Mouse (Mus musculus) heart, postnatal 0 days (tissue): ENCODE measurements around the gene Sstr4. TPM values are rescaled to one million over a fixed set of nuclear protein-coding genes. Genes with fewer than 3 reads are reported as not detected.

ENCODE experiments used
- ATAC-seq: fragments of 200-750 bp; cut with Nextera tagmentation; 2 replicates; pipeline ENCODE4 v1.8.0; 2017; ENCODE audit warnings: low read depth, moderate number of reproducible peaks, moderate library complexity; ENCODE audit not compliant: insufficient read depth
- DNase-seq: peaks from one replicate; pipeline ENCODE4 v3.0.0-alpha.2; 2016; ENCODE audit warnings: low spot score
- H3K27ac ChIP-seq: fragments of 300-500 bp; sonication (generic); 2 replicates; pipeline ENCODE4 v1.5.1; 2014; ENCODE audit warnings: low read depth, mild to moderate bottlenecking
- H3K27me3 ChIP-seq: fragments of 300-500 bp; sonication (generic); 2 replicates; pipeline ENCODE4 v1.6.1; 2014; ENCODE audit warnings: low read length, mixed read lengths; ENCODE audit not compliant: control insufficient read depth, insufficient read depth
- H3K36me3 ChIP-seq: fragments of 300-500 bp; sonication (generic); replicated peaks from 2 replicates; pipeline ENCODE4 v1.6.1; 2014; ENCODE audit warnings: low read length, mixed read lengths; ENCODE audit not compliant: control insufficient read depth, insufficient read depth
- H3K4me1 ChIP-seq: fragments of 300-500 bp; sonication (generic); 2 replicates; pipeline ENCODE4 v1.6.1; 2014; ENCODE audit warnings: antibody characterized with exemption; ENCODE audit not compliant: control insufficient read depth, insufficient read depth
- H3K4me2 ChIP-seq: fragments of 300-500 bp; sonication (generic); 2 replicates; pipeline ENCODE4 v1.6.1; 2014; ENCODE audit warnings: low read depth, mild to moderate bottlenecking, low read length, moderate library complexity
- H3K4me3 ChIP-seq: fragments of 300-500 bp; sonication (generic); 2 replicates; pipeline ENCODE4 v1.5.1; 2014; ENCODE audit warnings: low read depth, low read length
- H3K9ac ChIP-seq: fragments of 300-500 bp; sonication (generic); replicated peaks from 2 replicates; pipeline ENCODE4 v1.6.1; 2014; ENCODE audit warnings: low read depth, low read length, mixed read lengths
- H3K9me3 ChIP-seq: fragments of 300-500 bp; sonication (generic); replicated peaks from 2 replicates; pipeline ENCODE4 v1.6.1; 2016; ENCODE audit warnings: low read length; ENCODE audit not compliant: control insufficient read depth
- CTCF ChIP-seq: IDR thresholded peaks from 2 replicates; pipeline ENCODE4 v1.5.1; 2016; ENCODE audit warnings: antibody characterized with exemption, control low read depth, low read depth
- EP300 ChIP-seq: IDR thresholded peaks from 2 replicates; pipeline ENCODE4 v1.6.1; 2016; ENCODE audit warnings: antibody characterized with exemption, low read depth
- WGBS: fragments of 180-500 bp; shearing (Covaris S2); extraction: QIAGEN DNeasy Blood & Tissue Kit; methylation state at CpG from one replicate; pipeline ENCODE4 v1.1.7; 2014; 5-methylcytosine and 5-hydroxymethylcytosine counted together
- polyA plus RNA-seq: library from polyadenylated mRNA; unstranded; fragments of >200 nt; fragmentation: Nextera tagmentation; extraction: Ambion mirVana; gene quantifications from 2 replicates; pipeline ENCODE4 v1.2.1, GENCODE M21; 2015
- total RNA-seq: library from RNA; depleted of rRNA; stranded (reverse); fragments of >200 nt; gene quantifications from 2 replicates; pipeline ENCODE4 v1.2.3, GENCODE M21; 2014; ENCODE audit warnings: low replicate concordance

Sstr4 gene
- total and polyA plus RNA-seq, 2 experiments from 2014 or later: 0.14 to 0.31 TPM

DNA sequence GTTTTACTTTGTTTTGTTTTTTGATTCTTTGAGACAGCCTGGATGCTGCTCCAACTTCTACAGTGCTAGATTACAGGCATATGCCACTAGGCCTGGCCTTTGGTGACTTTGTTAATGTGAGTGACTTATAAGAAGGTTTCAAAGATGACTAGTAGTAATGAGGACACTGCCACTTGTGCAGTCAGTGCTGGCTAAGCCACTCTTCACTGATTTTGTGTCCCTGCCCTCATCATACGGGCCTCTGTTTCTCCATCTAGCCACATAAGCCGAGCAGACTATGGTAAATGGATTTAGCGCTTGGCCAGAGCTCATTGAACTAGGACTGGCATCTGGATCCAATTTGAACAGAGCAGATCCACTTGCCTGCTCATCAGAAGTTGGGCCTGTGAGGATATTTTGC lies 8.7 kb upstream of the Sstr4 start:
- Histone ChIP-seq H3K27me3 (no peaks in the 10 kb centered on the region), H3K9ac (no peak overlapping the region), H3K27ac (no peak overlapping the region), H3K36me3 (no peaks in the 10 kb centered on the region), H3K9me3 (no peaks in the 10 kb centered on the region), H3K4me2 (no peak overlapping the region), H3K4me1 (no peaks in the 10 kb centered on the region), H3K4me3 (no peak overlapping the region)
- DNase-seq (no peak), ATAC-seq (no peak)
- no peak for TF ChIP-seq EP300
- TF ChIP-seq CTCF: no peak
- WGBS: 85% methylated on average over 3 of the region's 3 CpGs

DNA sequence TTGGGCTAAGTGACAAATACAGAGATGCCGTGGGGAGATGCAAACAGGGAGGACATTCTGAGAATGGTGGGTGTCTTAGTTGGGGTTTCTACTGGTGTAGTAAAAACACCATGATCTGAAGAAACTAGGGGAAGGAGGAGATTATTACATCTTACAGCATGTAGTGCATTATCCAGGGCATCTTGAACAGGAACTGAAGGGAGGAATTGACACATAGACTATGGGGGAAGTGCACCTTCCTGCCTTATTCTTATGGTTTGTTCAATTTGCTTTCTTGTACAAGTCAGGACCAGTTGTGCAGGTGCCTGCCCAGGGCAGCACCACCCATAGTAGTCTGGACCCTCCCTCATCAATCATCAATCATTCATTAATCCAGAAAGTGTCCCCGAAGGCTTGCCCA lies 8.2 kb upstream of the Sstr4 start:
- 78% methylated on average over 2 of the region's 2 CpGs for WGBS
- H3K9ac ChIP-seq: no peak overlapping the region
- no peak overlapping the region for H3K27ac ChIP-seq
- no peak overlapping the region for H3K4me3 ChIP-seq
- DNase-seq (no peak), ATAC-seq (no peak)
- no peaks in the 10 kb centered on the region for H3K36me3 ChIP-seq
- no peak overlapping the region for H3K4me2 ChIP-seq
- no peaks in the 10 kb centered on the region for H3K4me1 ChIP-seq
- H3K27me3 ChIP-seq: no peaks in the 10 kb centered on the region
- TF ChIP-seq EP300 (no peak), CTCF (no peak)
- no peaks in the 10 kb centered on the region for H3K9me3 ChIP-seq

DNA sequence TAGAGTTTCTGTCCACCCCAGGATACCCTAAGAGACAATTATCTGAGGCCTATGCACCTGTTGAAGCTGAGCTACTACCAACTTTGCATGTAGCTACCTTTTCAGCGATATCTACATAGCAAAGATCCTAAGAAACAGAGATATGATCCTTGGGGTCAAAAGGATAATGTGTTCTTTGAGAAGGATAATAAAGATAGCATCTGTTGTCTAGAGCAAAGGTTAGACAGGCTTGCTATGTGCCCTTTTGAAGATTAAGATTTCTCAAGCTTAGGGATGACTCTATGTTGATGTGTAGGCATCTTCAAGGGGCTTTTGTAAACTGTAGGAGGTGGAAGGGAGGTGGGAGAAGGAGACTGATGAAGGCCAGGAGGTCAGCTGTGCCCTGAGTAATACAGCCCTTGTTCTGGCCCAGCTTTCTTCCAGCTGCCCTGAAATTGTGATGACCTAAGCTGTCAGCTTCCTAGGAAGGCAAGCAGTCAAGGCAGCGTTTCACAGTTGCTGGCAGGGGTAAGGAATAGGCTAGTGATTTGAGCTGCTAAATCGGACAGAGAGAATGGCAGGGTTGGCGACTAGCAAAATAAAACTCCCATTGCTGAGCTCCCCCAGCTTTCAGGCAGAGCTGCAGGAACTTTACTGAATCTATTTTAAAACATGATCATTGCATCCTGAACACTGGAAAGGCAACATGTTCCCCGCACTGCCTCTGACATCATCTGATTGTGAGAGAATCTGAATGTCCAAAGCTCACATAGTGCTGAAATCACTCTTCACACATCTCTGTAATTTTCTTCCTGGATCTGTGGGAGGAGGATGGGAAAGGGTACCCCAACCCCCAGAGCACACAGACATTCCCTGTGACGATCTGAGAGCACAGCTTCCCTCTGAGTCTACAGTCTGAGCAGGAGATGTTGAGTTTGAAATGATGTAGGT lies 7.2 kb upstream of the Sstr4 start:
- Histone ChIP-seq H3K9ac (no peak overlapping the region), H3K4me1 (no peaks in the 10 kb centered on the region), H3K27ac (no peak overlapping the region), H3K27me3 (no peaks in the 10 kb centered on the region), H3K4me2 (no peak overlapping the region), H3K4me3 (no peak overlapping the region), H3K36me3 (no peaks in the 10 kb centered on the region), H3K9me3 (no peaks in the 10 kb centered on the region)
- TF ChIP-seq EP300 (no peak), CTCF (no peak)
- 59% methylated on average over 6 of the region's 6 CpGs for WGBS
- DNase-seq (no peak), ATAC-seq (no peak)

DNA sequence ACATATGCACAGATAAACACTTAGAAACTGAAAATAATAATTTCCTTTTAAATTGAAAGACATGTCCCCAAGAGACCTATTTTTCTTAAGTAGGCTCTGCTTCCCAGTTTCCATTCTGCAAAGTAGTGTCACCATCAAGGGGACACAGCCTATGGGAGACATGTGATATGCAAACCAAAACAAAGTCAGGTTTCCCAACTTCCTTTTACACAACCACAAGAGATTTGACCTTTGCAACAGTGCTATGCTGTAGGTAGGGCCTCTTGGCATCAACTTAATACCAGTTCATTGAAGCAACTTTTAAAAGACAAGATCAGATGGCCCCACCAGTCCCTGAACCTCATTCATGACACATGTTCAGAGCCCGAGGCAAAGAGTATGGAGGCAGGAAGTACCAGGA lies 2.0 kb upstream of the Sstr4 start:
- H3K9ac ChIP-seq: no peak overlapping the region
- no peaks in the 10 kb centered on the region for H3K36me3 ChIP-seq
- H3K27me3 ChIP-seq: peaks cover 17% of the 10 kb centered on the region
- no peak overlapping the region for H3K27ac ChIP-seq
- DNase-seq (no peak), ATAC-seq (no peak)
- H3K4me3 ChIP-seq: no peak overlapping the region
- TF ChIP-seq EP300: no peak
- no peak for TF ChIP-seq CTCF
- H3K4me2 ChIP-seq: no peak overlapping the region
- peaks cover 18% of the 10 kb centered on the region for H3K4me1 ChIP-seq
- WGBS: 67% methylated on average over 1 of the region's 1 CpGs
- H3K9me3 ChIP-seq: no peaks in the 10 kb centered on the region

DNA sequence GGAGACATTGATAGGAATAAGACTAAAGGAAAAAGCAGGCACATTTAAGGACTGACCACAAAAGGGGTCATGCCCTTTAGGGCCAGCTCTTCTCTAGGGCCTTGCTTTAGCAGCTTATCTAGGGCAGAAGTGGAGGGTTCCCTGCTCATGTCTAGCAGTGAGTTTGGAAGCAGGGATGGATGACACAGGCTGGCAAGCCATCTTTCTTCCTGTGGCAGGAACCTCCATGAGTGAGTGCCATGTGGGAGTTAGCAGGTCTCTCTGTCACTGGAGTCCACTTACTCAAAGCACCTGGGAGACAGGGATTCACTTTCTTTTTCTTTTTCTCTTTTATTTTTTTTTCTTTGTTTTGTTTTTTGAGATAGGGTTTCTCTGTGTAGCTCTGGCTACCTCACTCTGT lies 1.3 kb upstream of the Sstr4 start:
- DNase-seq: no peak
- H3K27ac ChIP-seq: no peak overlapping the region
- H3K36me3 ChIP-seq: no peaks in the 10 kb centered on the region
- H3K4me2 ChIP-seq: no peak overlapping the region
- H3K27me3 ChIP-seq: peaks cover 17% of the 10 kb centered on the region
- TF ChIP-seq EP300: no peak
- no peak for TF ChIP-seq CTCF
- H3K9ac ChIP-seq: no peak overlapping the region
- no peak for ATAC-seq
- no peak overlapping the region for H3K4me3 ChIP-seq
- no peaks in the 10 kb centered on the region for H3K9me3 ChIP-seq
- peaks cover 20% of the 10 kb centered on the region for H3K4me1 ChIP-seq

DNA sequence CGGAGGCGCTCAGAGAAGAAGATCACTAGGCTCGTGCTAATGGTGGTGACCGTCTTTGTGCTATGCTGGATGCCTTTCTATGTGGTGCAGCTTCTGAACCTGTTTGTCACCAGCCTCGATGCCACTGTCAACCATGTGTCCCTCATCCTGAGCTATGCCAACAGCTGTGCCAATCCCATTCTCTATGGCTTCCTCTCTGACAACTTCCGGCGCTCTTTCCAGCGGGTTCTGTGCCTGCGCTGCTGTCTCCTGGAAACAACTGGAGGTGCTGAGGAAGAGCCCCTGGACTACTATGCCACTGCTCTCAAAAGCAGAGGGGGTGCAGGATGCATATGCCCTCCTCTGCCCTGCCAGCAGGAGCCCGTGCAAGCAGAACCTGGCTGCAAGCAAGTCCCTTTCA lies 1.1 kb downstream of the Sstr4 start:
- H3K9ac ChIP-seq: no peak overlapping the region
- no peak for DNase-seq
- H3K27ac ChIP-seq: no peak overlapping the region
- H3K4me3 ChIP-seq: no peak overlapping the region
- no peak overlapping the region for H3K4me2 ChIP-seq
- WGBS: 63% methylated on average over 10 of the region's 10 CpGs
- H3K4me1 ChIP-seq: peaks cover 20% of the 10 kb centered on the region
- no peak for ATAC-seq
- no peaks in the 10 kb centered on the region for H3K9me3 ChIP-seq
- no peaks in the 10 kb centered on the region for H3K36me3 ChIP-seq
- TF ChIP-seq EP300 (no peak), CTCF (no peak)
- peaks cover 17% of the 10 kb centered on the region for H3K27me3 ChIP-seq
